Mouse (Mus musculus): ENCODE data around the gene Zfp46.
A peak's percentile ranks its signal among the peaks of the same experiment; 100 is the strongest.

Zfp46 gene

DNA sequence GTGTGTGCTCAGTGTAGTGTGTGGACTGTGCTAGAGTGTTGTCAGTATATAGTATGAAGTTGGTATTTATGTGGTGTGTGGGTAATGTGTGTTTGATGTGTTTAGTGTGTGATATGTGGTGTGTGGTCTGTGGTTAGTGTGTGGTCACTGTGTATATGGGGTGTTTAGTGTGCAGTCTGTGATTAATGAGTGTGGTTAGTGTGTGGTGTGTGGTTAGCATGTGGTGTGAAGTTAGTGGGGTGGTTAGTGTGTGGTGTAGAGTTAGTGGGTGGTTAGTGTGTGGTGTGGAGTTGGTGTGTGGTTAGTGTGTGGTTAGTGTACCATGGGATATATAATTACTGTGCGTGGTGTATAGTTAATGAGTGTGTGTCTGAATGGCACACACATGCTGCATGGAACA lies 15.6 kb upstream of the Zfp46 start:
- DNase-seq: no peak

DNA sequence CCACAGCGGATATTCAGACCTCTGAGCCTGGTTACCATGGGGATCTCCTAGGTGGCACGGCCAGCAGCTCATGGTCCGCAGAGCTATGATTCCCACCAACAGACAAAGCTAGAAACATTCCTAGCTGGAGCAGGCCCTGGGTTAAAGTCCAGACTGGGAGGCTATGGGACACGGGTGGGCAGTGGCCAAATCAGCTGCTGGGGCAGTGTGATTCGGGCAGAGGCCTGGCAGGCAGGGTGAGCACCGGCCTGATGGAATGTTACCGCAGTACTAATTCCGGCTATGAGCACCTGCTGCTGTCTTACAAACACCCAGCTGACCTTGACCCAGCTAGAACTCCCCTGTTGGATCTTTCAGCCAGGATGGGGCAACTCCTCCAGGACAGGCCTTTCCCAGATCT lies 13.8 kb upstream of the Zfp46 start:
- no peak for DNase-seq

DNA sequence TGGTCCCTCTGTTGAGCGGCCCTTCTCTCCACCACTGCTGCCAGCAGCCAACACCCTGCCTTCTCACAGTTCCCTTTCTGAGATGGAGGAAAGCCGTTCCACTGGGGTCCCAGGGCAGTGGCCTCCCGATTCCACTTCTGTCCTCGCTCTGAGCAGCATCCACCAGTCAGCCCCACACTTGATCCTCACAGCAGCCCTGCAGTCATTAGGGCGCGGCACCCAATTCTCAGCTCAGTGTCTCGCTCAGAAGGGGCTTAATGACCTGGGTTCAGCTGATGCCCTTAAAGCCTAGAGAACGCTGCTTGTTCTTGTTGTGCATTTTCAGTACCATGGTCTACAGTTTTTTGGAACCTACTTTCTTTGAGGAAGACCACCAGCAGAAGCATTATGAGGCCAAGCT lies 3.4 kb upstream of the Zfp46 start:
- no peak for DNase-seq

DNA sequence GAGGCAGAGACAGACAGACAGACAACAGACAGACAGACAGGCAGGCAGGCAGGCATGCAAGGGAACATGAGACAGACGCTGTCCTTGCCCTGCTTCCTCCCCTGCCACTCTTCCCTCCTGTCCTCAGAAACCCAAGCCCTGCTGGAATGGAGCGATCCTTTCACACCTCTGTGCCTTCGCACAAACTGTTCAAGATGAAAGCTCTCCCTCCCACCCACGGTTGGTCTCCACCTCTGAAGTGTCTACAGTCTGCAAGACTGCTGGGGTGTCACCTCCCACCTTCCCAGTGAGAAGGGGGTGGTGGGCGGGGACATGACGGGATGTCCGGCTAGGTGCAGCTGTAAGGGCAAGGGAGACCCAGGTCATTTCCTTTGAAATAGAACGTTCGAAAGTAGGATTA lies 2.9 kb upstream of the Zfp46 start:
- no peak for DNase-seq

DNA sequence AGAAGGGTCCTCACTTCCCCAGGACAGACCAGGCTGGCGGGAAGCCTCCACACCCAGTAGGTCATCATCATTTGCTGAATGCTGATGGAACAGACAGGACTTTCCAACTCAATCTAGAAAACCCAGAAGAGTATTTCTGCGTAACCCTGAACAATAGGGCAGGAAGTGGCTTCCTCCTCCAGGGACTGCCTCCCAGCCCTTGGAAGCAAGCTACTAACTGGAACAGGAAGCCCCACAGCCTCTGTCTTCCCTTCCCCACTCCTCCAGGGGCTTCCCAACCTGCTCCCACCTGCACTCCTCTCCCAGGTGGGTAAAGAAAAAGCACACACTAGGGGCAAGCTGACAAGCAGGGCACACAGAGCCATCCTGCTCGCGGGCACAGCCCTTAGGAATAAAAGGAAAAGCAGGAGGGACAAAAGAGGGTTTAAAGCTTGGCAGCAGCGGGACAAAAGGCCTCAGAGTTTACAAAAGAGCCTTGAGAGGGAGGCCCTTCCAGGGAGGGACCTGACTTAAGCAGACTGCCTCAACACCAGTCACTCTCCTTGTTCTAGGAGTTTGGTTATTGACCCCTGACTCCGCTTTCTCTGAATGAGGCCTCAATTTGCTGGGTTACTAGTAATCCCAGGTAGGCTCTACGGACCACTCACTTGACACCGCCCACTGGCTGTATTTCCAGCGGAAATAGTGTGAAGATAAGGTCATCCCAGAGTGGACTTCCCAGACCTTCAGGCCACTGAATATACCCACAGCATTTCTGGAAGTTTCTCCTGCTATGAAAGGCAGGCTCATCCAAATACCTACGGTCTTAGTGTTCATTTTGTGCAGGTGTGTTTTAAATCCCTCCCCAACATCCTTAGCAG lies 1.6 kb upstream of the Zfp46 start:
- DNase-seq: peak; percentile 60

DNA sequence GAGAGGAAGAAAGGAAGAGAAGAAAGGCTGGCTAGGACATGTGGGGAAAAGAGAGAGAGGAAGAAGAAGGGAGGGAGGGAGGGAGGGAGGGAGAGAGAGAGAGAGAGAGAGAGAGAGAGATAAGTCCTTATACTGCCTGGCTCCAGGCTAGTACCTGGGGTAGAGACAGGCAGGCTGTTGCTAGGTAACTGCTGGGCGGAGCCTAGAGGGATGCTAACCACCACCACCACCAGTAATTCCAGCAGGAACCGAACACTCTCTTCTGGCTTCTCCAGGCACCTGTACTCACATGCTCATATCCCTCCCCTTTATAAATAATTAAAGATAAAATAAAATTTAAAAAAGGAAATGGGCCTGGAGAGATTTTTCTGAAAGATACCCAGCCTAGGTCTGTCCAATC lies 700 bp upstream of the Zfp46 start:
- peak; percentile 31 for DNase-seq

DNA sequence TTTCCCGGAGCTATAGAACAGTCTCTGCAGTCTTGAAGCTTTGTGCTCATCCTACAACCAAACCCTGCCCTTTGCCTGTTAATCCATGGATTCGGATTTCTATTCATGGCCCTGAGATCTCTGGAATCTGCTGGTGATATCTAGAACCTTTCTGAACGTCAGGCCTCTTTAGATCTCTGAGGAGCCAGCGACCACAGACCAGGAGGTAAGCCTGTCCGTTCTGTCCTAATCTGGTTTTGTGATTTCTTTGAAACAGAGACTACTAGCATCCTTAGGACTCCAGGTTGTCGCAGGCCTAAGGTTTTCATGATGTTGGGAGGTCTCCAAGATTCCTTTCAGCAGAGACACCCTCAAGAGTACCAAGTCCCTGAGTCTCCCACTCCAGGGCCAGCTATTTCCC lies 408 bp downstream of the Zfp46 start:
- DNase-seq: peak; percentile 14

DNA sequence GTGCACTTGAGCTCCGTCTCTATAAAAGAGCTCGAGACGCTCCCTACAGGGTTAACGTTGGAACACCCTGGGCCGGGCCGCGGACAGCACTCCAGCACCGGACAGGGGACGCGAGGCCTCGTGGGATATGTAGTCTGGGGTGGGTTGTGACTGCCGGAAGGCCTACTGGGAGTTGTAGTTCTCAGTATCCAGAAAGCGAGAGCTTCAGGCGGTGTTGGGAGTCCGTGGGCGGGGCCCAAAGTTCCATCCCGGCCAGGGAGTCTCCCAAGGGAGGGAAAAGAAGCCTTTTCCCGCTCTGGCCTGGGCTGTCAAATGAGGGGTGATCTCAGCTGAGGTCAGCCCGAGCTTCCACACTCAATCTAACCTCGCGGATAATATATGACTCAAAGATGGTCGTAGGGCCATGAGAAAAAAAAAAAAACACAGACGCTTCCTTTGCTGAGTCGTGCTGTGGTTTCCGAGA lies 896 bp downstream of the Zfp46 start:
- DNase-seq: peak; percentile 96

DNA sequence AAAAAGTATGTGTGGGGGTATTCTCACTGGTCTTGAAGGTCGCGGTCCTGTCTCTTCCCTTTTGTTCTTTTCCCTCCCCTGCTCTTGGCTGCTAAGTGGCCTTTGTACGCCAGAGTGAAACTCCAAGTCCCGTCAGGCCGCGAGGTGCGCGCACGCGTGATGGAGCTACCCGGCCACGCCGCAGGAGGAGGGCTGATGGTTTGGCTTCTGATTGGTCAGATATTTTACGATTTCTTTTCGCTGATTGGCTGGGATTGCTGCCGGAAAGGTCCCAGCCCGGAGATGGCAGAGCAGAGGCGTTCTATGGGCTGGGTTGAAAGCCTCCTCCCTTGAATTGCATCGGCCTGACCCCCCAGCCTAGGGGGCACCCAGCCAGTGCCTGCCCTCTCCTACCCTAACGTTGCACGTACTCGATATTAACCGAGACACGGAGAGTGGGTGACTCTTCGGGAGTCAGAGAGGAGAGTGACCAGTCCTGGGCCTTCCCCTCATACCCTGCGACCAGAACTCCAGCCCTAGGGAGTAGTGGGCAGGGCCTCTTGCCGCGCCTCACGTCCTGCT lies 1.4 kb downstream of the Zfp46 start:
- peak; percentile 99 for DNase-seq

DNA sequence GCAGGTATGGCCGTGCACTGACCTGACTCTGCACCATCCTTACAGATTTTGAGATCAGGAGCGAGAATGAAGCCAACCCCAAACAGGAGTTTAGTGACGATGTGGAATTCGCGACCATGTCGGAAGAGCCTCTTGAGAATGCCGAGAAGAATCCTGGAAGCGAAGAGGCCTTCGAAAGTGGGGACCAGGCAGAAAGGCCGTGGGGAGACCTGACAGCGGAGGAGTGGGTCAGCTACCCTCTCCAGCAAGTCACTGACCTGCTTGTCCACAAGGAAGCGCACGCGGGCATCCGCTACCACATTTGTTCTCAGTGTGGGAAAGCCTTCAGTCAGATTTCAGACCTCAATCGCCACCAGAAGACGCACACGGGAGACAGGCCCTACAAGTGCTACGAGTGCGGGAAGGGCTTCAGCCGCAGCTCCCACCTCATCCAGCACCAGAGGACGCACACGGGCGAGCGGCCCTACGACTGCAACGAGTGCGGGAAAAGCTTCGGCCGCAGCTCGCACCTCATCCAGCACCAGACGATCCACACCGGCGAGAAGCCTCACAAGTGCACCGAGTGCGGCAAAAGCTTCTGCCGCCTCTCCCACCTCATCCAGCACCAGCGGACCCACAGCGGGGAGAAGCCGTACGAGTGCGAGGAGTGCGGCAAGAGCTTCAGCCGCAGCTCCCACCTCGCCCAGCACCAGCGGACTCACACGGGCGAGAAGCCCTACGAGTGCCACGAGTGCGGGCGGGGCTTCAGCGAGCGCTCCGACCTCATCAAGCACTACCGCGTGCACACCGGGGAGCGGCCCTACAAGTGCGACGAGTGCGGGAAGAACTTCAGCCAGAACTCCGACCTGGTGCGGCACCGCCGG lies 5.7 kb downstream of the Zfp46 start:
- DNase-seq: peak; percentile 39

DNA sequence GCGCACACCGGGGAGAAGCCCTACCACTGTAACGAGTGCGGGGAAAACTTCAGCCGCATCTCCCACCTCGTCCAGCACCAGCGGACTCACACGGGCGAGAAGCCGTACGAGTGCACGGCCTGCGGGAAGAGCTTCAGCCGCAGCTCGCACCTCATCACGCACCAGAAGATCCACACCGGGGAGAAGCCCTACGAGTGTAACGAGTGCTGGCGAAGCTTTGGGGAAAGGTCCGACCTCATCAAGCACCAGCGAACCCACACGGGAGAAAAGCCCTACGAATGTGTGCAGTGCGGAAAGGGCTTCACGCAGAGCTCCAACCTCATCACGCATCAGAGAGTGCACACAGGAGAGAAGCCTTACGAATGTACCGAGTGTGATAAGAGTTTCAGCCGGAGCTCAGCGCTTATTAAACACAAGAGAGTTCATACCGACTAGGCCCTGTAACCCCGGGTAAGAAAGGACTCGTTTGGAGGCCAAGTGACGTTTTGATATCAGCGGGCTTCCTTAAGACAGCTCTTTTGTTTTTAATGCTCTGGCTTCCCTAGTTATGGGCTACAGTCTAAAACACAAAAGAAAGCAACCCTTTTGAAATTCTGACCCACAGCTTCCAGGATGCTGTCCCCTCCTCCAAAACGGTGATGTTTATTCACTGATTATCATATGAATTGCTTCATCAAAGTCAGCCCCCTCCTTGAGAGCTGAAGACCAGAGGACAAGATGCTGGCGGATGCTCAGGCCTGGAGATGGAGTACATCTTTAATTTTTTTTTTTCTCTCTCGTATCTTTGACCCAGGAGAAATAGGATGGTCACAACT lies 6.5 kb downstream of the Zfp46 start:
- DNase-seq: peak; percentile 21

DNA sequence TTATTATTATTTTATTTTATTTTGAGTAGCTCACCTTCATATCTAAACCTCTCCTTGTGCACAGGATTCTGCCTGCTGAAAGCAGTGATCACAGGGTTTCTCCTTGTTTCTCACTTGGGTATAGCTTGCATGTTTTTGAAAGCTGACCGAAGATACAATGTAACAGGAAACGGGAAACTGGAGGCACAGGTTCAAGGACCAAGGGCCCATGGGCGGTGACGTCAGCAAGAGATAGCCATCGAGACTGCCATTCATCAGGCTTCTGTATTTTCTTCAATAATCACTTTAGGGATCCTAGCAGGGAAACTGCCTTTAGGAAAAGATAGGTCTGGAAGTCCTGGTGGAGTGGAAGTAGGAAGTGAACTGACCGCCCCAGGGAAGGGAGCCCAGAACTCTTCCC lies 7.2 kb downstream of the Zfp46 start:
- no peak for DNase-seq

DNA sequence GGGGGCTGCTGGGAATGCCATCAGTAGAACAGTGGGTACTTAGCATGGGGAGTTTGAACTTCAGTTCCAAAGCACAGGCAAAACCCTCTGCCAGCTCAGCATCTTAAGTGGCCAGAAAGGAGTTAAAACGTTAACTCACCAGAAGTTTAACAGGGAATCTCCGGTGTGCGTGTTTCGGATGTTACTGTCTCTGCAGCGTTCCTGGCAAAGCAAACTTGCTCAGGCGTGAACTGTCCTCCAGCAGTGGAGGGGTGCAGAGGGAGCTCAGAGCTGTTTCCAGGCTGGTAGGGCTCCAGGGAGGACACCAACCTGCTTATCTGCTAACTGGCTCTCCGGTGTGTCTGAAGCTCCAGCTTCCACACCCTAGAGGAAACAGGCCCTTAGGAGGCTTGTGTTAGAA lies 11.5 kb downstream of the Zfp46 start:
- DNase-seq: no peak

DNA sequence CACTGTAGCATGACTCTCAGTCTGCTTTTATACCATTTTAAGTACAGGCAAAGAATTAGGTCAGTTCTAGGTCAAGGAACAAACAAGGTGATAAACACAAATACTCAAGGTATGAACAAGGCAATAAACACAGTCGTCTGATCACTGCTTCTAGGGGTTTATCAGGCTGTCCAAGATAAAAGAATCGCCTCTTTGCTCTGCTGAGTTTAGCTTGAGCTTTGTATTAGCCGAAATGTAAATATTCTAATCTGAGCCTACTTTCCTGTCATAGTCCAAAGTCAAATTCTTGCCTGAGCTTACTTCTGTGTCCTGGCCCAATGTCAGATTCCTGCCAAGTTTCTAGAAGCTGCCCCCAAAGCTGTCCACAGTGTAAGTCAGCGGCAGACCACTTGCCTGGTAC lies 18.0 kb downstream of the Zfp46 start:
- no peak for DNase-seq

DNA sequence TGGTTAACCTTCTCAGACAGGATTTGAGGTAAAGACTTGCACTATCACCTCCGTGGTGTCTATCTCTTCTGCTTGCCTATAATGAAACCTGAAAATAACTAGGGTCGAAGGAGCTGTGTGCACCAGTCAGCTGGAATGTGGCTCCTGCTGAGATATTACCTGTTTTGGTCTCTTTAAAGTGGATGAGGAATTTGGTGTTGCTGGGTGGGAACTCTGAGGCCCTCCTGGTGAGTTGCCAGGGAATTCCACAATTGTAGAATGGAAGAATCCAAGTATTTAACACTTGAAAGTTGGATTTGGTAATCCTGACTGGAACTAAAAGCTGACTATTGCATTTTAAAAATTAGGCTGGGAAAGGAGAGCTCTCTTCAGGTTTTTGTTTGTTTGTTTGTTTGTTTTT lies 19.7 kb downstream of the Zfp46 start:
- no peak for DNase-seq

DNA sequence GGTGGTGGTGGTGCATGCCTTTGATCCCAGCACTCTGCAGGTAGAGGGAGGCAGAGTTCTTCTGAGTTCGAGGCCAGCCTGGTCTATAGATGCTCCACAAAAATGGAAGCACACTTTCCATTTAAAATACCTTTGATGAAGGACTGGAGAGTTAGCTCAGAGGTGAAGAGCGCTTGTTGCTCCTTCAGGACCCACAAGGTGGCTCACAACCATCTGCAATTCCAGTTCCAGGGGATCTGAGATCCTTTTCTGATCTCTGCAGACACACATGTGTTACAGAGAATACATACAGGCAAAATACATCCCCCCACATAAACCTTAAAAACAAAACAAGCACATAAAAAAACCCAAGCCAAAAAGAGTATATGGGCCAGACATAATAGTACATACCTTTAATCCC lies 23.9 kb downstream of the Zfp46 start:
- no peak for DNase-seq

DNA sequence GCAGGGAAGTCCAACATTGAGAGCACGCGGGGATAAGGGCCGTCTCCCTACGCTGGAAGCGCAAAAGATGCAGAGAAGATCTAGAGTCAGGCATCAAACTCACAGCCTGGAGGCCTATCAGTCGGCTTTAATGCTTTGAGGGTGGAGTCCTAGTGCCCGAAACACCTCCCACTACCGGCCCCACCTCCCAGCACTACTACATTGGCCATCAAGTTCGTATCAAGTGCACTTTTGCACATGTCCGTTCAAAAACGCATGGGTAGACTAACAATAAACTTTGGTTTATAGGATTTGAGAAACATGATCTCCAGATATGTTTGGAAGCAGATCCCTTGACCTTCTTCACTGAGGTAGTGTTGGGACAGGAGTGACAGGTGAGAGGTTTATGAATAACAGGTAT lies 25.3 kb downstream of the Zfp46 start:
- peak; percentile 75 for DNase-seq

DNA sequence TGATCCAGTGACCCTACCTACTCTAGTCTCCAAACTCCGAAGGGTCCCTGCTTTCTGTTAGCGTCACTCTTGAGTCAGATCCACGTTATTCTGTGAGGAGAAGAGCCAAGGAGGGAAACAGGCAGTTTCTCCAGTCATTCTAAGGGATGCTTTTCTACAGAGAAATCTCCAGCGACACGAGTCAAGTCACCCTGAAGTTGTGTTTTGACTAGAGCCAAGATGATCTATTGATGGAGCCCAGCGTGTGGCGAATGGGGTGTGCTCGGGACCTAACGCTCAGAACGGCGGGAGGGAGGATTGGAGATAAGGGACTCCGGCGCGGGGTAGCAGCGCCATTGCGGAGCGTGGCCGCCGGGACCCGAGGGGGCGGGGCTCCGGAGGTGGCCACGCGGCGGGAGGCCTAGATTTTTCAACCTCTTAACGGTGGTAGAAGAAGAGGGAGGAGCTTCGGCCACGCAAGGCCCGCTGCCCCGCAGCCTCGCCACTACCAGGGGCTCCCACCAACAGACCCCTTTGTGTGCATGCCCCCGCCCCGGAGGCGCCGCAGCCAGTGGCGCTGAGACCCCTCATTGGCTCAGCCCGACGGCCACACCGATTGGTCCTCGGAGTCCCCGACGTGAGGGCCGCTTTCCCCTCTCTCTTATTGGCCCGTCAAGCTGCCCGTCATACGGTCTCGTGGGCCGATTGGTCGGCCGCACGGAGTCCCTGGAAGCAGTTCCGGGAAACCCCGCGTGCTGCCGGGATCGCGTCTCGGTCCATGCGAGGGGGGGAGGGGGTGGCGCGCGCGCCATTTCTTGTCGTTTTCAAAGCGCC lies 26.0 kb downstream of the Zfp46 start, which contains the start of gene Hnrnpr:
Gene Hnrnpr, plus strand, starts transcription at position 714 of the 813 bp plus-strand sequence.
- peak; percentile 99 for DNase-seq

DNA sequence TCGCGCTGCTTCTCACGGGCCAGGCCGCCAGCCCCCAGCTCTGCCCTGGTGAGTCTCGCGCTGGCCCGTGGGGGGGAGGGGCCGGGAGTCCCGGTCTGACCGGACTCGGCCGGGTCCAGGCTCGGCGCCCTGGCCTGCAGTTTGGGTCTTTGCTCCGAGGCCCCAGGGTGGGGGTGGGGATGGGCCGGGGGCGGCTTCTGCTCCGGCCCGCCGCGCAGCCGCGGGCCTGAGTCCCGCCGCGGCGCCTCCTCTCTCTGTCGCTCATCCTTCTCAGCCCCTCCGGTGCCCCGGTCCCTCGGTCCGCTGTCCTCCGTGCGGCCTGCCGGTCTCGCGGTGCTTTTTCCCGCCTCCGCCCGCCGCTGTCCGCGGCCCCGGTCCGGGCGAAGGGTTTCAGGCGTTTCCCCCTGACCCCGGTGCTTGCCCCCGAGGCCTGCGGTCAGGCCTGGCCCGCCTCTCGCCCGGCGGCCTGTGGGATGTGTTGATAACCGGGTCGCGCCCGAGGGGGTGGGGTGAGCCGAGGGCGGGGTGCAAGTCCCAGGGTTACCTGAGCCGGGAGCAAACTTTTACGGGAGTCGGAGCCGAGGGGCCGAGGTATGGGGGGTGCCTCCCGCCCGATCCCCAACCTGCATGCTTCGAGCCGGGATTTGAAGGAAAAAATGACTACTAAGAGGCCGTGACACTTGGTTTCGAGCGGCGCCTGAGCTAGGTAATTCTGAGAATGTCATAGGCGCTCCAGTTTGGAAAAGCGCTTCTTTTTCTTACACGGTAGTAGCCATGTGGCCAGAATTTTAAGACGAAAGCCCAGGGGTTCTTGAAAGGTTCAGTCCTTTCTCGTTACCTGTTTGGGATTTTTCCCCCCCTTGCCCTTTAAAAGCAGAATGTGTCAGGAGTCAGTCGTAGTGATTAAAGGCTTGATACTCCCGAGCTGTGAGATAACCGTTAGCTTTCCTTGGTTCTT lies 26.8 kb downstream of the Zfp46 start:
- peak; percentile 68 for DNase-seq

DNA sequence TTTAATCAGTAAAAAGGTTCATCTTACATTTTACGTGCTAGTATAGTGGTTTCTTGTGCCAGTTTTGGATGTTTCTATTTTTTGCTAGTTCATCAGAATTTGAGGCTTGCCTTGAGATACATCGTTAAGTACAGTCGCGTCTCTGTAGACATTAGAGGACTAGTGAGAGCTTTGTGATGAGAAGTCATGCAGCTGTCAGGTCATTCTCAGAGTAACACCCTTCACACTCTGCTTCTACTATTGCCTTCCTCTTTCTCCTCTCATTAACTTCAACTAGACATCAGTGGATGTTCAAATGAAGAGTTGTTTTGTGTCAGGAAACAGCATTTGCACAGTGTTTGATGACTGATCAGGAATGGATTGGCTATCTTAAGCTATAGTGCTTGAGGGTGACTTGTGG lies 28.1 kb downstream of the Zfp46 start:
- no peak for DNase-seq

DNA sequence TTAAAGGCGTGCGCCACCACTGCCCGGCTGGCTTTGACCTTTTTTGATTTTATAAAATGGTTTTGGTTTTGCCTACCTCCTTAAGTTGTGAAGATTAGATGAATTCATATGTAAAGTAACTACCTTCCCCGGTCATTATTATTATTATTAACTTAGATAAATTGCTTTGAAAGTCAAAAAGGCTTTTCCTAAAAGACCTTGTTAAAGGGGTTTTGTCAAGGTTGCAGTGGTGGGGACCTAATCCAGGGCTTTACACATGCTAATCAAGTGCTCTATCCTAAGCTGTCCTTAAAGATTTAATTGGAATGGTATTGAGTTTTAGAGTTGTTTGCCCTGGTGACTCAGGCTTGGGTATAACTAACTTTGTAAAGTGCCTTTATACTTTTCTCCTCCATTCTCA lies 33.2 kb downstream of the Zfp46 start:
- no peak for DNase-seq

All from embryo, embryonic 11 days (tissue).